Mouse (Mus musculus) olfactory bulb, adult 2 months (tissue): ENCODE measurements at regions not wholly inside any gene's neighbourhood (a gene's known extent, or its start where the extent isn't known, plus 50 kb on each side); places are given as distances from the start of the nearest gene placed in this dataset.

Experiments used
- CTCF ChIP-seq: fragments of 200-500 bp; IDR thresholded peaks from 2 replicates; pipeline ENCODE4 v1.5.1; 2012; ENCODE audit warnings: low read depth, mild to moderate bottlenecking, low read length, moderate library complexity; ENCODE audit not compliant: insufficient read depth
- POLR2A ChIP-seq: fragments of 200-500 bp; IDR thresholded peaks from 2 replicates; pipeline ENCODE4 v1.6.1; 2012; ENCODE audit warnings: mild to moderate bottlenecking, low read depth, low read length, moderate library complexity; ENCODE audit not compliant: insufficient read depth

GRCm38 (mm10) chr11:32907520-32908233 lies 83.3 kb upstream of the Smim23 start:
- TF ChIP-seq CTCF (no peak), POLR2A (no peak)
